Mouse (Mus musculus): ENCODE results near the gene Tmem45b. TPM values are rescaled to one million over a fixed set of nuclear protein-coding genes. Genes with fewer than 3 reads are reported as not detected.

Tmem45b gene
- total and polyA plus RNA-seq, 3 experiments: 0.76 to 18.9 (median 1.0) TPM

GRCm38 (mm10) chr9:31449145-31449772, 15.0 kb downstream of the Tmem45b start:
- intact Hi-C loops (cut with DNase I): no loop called here
- H3K9ac ChIP-seq (ENCODE audit: low read depth, low read length): no peak overlapping the region
- WGBS: 84% methylated on average over 7 of the region's 7 CpGs

GRCm38 (mm10) chr9:31444236-31444635, 20.0 kb downstream of the Tmem45b start:
- no peaks in the 10 kb centered on the region for H3K36me3 ChIP-seq (ENCODE audit: control insufficient read depth, insufficient read depth, low read length)
- H3K79me2 ChIP-seq (replicated peaks; ENCODE audit: control insufficient read depth, insufficient read depth, low read length): no peaks in the 10 kb centered on the region
- H3K27me3 ChIP-seq (ENCODE audit: control insufficient read depth, insufficient read depth, low read length): no peaks in the 10 kb centered on the region
- H3K27ac ChIP-seq: no peak overlapping the region
- DNase-seq: no peak
- H3K9ac ChIP-seq (ENCODE audit: low read depth, low read length): no peak overlapping the region
- H3K4me3 ChIP-seq: no peak overlapping the region
- intact Hi-C loops (cut with DNase I): no loop called here
- WGBS: 60% methylated on average over 8 of the region's 8 CpGs
- no peaks in the 10 kb centered on the region for H3K4me1 ChIP-seq (ENCODE audit: control insufficient read depth, insufficient read depth, low read length)
- TF ChIP-seq CTCF (IDR thresholded peaks at IDR 0.05): no peak
- TF ChIP-seq POLR2A (IDR thresholded peaks at IDR 0.05; ENCODE audit: insufficient read depth, low read depth, low read length): no peak
- no peak for TF ChIP-seq EP300 (IDR thresholded peaks at IDR 0.05; ENCODE audit: insufficient read depth, low read depth, low read length)

More at GRCm38 (mm10) chr9:31449145-31449772, 15.0 kb downstream of the Tmem45b start:
- H3K79me2 ChIP-seq (replicated peaks; ENCODE audit: control insufficient read depth, insufficient read depth, low read length): no peaks in the 10 kb centered on the region
- no peak overlapping the region for H3K4me3 ChIP-seq
- H3K4me1 ChIP-seq (ENCODE audit: control insufficient read depth, insufficient read depth, low read length): no peaks in the 10 kb centered on the region
- H3K27me3 ChIP-seq (ENCODE audit: control insufficient read depth, insufficient read depth, low read length): no peaks in the 10 kb centered on the region
- TF ChIP-seq EP300 (IDR thresholded peaks at IDR 0.05; ENCODE audit: insufficient read depth, low read depth, low read length) (no peak), CTCF (IDR thresholded peaks at IDR 0.05) (no peak), POLR2A (IDR thresholded peaks at IDR 0.05; ENCODE audit: insufficient read depth, low read depth, low read length) (no peak)
- no peak overlapping the region for H3K27ac ChIP-seq
- H3K36me3 ChIP-seq (ENCODE audit: control insufficient read depth, insufficient read depth, low read length): no peaks in the 10 kb centered on the region
- DNase-seq: no peak

- TF ChIP-seq POLR2A (IDR thresholded peaks at IDR 0.05; ENCODE audit: insufficient read depth, low read depth, low read length) (no peak), EP300 (IDR thresholded peaks at IDR 0.05; ENCODE audit: insufficient read depth, low read depth, low read length) (no peak), CTCF (IDR thresholded peaks at IDR 0.05) (no peak)
- H3K4me3 ChIP-seq: no peak overlapping the region
- no peaks in the 10 kb centered on the region for H3K79me2 ChIP-seq (replicated peaks; ENCODE audit: control insufficient read depth, insufficient read depth, low read length)
- intact Hi-C loops (cut with DNase I): no loop called here
- no peak for DNase-seq
- H3K27ac ChIP-seq: no peak overlapping the region
- no peak overlapping the region for H3K9ac ChIP-seq (ENCODE audit: low read depth, low read length)
- H3K36me3 ChIP-seq (ENCODE audit: control insufficient read depth, insufficient read depth, low read length): no peaks in the 10 kb centered on the region
- WGBS: 79% methylated on average over 3 of the region's 3 CpGs
- H3K27me3 ChIP-seq (ENCODE audit: control insufficient read depth, insufficient read depth, low read length): no peaks in the 10 kb centered on the region
- no peaks in the 10 kb centered on the region for H3K4me1 ChIP-seq (ENCODE audit: control insufficient read depth, insufficient read depth, low read length)
These were observed 22.8 kb downstream of the Tmem45b start for GRCm38 (mm10) chr9:31441487-31441886.

GRCm38 (mm10) chr9:31440366-31440765, 23.9 kb downstream of the Tmem45b start:
- Histone ChIP-seq H3K4me1 (ENCODE audit: control insufficient read depth, insufficient read depth, low read length) (no peaks in the 10 kb centered on the region), H3K27ac (no peak overlapping the region), H3K4me3 (no peak overlapping the region), H3K79me2 (replicated peaks; ENCODE audit: control insufficient read depth, insufficient read depth, low read length) (no peaks in the 10 kb centered on the region), H3K9ac (ENCODE audit: low read depth, low read length) (no peak overlapping the region), H3K36me3 (ENCODE audit: control insufficient read depth, insufficient read depth, low read length) (no peaks in the 10 kb centered on the region), H3K27me3 (ENCODE audit: control insufficient read depth, insufficient read depth, low read length) (no peaks in the 10 kb centered on the region)
- intact Hi-C loops (cut with DNase I): no loop called here
- DNase-seq: no peak
- 92% methylated on average over 5 of the region's 5 CpGs for WGBS
- TF ChIP-seq CTCF (IDR thresholded peaks at IDR 0.05) (no peak), EP300 (IDR thresholded peaks at IDR 0.05; ENCODE audit: insufficient read depth, low read depth, low read length) (no peak), POLR2A (IDR thresholded peaks at IDR 0.05; ENCODE audit: insufficient read depth, low read depth, low read length) (no peak)

- WGBS: 67% methylated on average over 6 of the region's 6 CpGs
- H3K9ac ChIP-seq (ENCODE audit: low read depth, low read length): no peak overlapping the region
- no peak overlapping the region for H3K27ac ChIP-seq
- no peak for DNase-seq
- intact Hi-C loops (cut with DNase I): no loop called here
- H3K79me2 ChIP-seq (replicated peaks; ENCODE audit: control insufficient read depth, insufficient read depth, low read length): no peaks in the 10 kb centered on the region
- no peak for TF ChIP-seq EP300 (IDR thresholded peaks at IDR 0.05; ENCODE audit: insufficient read depth, low read depth, low read length)
- TF ChIP-seq CTCF (IDR thresholded peaks at IDR 0.05): no peak
- no peaks in the 10 kb centered on the region for H3K36me3 ChIP-seq (ENCODE audit: control insufficient read depth, insufficient read depth, low read length)
- no peak overlapping the region for H3K4me3 ChIP-seq
- no peaks in the 10 kb centered on the region for H3K27me3 ChIP-seq (ENCODE audit: control insufficient read depth, insufficient read depth, low read length)
- no peaks in the 10 kb centered on the region for H3K4me1 ChIP-seq (ENCODE audit: control insufficient read depth, insufficient read depth, low read length)
These were observed 24.9 kb downstream of the Tmem45b start for GRCm38 (mm10) chr9:31439341-31439740.

- Histone ChIP-seq H3K9ac (ENCODE audit: low read depth, low read length) (no peak overlapping the region), H3K27me3 (ENCODE audit: control insufficient read depth, insufficient read depth, low read length) (no peaks in the 10 kb centered on the region), H3K4me1 (ENCODE audit: control insufficient read depth, insufficient read depth, low read length) (no peaks in the 10 kb centered on the region), H3K27ac (no peak overlapping the region), H3K79me2 (replicated peaks; ENCODE audit: control insufficient read depth, insufficient read depth, low read length) (no peaks in the 10 kb centered on the region), H3K36me3 (ENCODE audit: control insufficient read depth, insufficient read depth, low read length) (no peaks in the 10 kb centered on the region), H3K4me3 (no peak overlapping the region)
- 37% methylated on average over 5 of the region's 5 CpGs for WGBS
- intact Hi-C loops (cut with DNase I): no loop called here
- no peak for DNase-seq
- no peak for TF ChIP-seq EP300 (IDR thresholded peaks at IDR 0.05; ENCODE audit: insufficient read depth, low read depth, low read length)
These were observed 25.4 kb downstream of the Tmem45b start for GRCm38 (mm10) chr9:31438834-31439233.
